Mouse (Mus musculus): ENCODE results near the gene Creb3l2. TPM values are rescaled to one million over a fixed set of nuclear protein-coding genes. Genes with fewer than 3 reads are reported as not detected.
A peak's percentile ranks its signal among the peaks of the same experiment; 100 is the strongest.

Creb3l2 gene
- total RNA-seq, 2 experiments from 2014 or later = 27.4 to 29.5 TPM

DNA sequence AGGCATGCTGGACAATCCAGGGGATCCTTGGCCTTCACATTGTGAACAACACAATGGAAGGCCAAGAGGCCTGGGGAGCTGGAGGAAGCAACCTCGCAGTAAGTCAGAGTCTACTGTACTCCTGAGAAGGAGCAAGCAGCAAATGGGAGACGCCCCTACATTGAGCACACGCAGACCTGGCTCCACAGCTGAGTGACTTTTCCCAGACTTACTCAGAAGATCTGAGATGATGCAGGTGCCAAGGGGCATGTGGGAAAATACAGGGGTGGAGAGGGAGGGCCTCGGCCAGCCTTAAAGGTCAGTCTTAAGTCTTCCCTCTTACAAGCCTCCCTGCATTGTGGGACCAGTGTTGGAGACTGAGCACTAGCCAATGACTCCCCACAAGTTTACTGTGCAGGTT, 25.2 kb downstream of the Creb3l2 start:
- intact Hi-C loops (cut with DNase I) = no loop called here
- DNase-seq = no peak

DNA sequence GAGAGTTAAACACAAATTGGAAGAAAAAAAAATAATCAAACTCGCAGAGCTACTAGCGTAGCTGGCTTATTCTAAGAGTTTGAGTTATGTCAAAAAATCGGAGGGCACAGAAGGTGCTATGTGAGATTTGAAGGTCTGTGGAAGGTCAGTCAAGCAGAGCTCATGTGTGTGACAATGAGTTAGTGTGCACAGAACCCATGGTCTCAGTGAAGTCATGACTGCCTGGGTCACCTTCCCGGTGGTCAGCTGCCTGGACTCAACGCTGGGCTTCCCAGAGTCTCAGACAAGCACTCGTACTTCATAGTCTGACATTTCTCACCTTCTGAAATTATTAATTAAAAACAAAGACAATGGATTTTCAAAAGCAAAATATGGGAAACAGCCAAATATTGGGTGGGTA, 26.4 kb downstream of the Creb3l2 start:
- no peak for DNase-seq
- intact Hi-C loops (cut with DNase I) = no loop called here

DNA sequence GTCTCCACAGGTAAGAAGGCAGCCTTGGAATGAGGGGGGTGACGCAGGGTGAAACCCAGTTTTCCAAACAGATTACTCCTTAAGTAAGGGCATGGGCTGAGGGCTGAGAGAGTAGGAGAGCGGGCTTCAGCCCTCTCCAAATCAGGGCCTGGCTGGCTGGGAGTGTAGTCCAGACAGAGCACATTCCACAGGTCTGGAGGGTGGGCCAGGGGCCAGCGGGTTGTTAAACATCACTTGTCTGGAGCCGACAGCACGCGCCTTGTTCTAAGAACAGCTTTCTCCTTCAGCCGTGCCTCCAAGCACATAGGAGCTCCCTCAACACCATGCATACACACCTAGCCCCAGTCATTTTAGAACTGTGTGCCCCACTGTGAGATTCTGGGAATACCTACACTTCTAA, 26.9 kb downstream of the Creb3l2 start:
- intact Hi-C loops (cut with DNase I) = no loop called here
- peak; percentile 73 to 77 for DNase-seq

DNA sequence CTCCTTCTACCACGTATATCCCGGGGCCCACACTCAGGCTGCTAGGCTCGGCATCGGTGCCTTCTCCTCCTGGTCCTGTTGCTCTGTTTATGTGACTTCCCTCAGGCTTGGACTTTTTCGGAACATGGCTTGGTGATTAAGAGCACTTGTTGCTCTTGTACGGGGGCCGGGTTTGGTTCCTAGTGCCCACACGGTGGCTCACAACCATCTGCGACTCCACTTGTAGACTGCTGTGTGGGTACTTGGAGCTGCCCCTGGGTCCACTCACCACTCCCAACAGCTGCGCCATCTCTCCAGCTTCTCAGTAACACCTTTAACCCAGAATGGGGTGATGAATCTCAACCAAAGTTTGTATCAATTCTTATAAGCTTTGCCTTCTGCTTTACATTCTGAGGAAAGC, 27.4 kb downstream of the Creb3l2 start:
- intact Hi-C loops (cut with DNase I) = no loop called here
- no peak for DNase-seq

DNA sequence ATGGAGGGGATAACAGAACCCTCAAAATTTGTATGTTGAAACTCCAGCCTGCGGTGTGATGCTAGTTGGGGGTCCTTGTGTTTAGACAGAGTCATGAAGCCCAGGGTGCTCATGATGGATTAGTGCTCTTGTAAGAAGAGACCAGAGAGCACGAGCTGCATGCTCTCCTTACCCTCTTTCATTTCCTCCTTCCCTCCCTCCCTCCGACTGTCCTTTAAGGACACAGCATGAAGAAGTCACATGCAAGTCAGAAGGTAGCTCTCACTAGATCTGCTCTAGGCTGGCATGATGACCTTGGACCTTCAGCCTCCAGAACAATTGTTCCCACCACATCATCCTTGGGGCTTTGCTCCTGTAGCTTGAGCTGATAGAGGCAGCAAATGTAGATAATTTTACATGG, 30.2 kb downstream of the Creb3l2 start:
- DNase-seq = no peak
- intact Hi-C loops (cut with DNase I) = no loop called here

DNA sequence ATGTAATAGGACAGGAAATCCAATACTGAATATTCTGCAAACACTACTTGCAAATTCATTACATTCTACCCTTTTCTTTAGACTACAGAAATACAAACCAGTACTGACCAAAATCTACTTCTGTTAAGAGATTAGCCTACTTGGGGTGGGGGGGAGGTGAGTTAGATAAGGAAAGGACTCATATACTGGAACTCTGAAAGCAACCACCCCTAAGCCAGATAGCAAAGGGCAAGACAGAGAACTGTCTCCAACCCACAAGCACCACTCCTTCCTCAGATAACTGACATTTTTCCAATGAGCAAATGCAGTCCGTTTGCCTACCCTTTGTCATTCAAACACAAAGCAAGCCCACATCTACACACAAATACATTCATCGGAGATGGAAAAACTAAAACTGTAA, 32.1 kb downstream of the Creb3l2 start:
- DNase-seq = no peak
- intact Hi-C loops (cut with DNase I) = loop anchor here (5.0 kb wide), 1 partner anchor 32 kb away; the partner anchor contains the start of gene Creb3l2

DNA sequence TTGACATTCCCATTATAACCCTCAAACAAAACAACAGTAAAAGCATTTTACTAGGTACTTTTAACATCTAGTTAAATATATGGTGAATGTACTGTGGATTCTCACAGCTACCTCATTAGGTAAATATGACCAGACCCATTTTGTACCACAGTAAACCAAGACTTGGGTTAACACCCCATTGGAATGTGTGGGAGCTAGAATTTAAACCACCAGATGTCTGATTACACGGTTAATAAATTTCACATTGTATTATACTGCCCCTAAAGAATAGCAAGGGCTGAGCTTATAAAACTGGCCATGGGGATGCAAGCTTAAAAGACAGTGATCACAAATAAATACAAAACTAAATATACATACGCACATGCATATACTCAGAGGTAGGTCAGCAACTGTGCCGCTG, 34.1 kb downstream of the Creb3l2 start:
- intact Hi-C loops (cut with DNase I) = loop anchor here (5.0 kb wide), 1 partner anchor 34 kb away; the partner anchor contains the start of gene Creb3l2
- no peak for DNase-seq

DNA sequence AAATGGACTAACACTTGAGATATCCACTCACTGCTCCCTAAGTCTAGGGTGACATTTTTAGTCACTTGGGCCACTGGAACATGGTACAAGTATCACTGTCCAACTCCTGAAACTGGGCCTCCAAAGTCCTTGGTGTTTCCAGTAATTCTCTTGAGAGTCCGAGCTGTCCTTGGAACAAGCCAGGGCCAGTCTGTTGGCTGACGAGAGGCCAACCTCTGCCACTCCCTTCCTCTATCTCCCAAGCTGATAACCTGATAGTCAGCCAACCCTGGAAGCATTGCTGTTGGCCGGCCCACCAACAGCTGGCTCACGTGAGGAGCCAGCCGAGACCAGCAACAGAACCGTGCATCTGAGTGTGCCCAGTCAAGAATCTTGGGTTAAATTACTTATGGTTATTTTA, 35.0 kb downstream of the Creb3l2 start:
- intact Hi-C loops (cut with DNase I) = loop anchor here (5.0 kb wide), 1 partner anchor 35 kb away; the partner anchor contains the start of gene Creb3l2

DNA sequence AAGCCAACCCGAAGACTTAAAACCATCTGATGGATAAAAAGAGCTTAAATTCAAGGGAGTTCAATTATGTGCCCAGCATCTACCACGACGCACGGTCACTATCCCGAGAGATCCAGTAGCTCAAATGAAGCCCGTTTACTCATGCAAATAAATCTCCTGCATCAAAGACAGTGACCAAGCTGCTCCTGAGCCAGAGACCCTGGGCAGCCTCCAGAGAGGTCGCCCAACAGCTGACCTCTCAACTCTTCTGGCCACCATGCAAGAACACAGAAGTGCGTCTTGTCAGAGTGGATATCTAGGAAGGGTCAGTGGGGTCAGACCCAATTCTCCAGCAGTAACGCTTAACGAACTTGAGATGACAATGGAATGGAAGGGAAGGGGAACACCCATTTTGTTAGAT, 35.9 kb downstream of the Creb3l2 start:
- no peak for DNase-seq
- intact Hi-C loops (cut with DNase I) = loop anchor here (5.0 kb wide), 1 partner anchor 36 kb away; the partner anchor contains the start of gene Creb3l2

More for the DNA sequence above, 35.0 kb downstream of the Creb3l2 start:
- DNase-seq = no peak

DNA sequence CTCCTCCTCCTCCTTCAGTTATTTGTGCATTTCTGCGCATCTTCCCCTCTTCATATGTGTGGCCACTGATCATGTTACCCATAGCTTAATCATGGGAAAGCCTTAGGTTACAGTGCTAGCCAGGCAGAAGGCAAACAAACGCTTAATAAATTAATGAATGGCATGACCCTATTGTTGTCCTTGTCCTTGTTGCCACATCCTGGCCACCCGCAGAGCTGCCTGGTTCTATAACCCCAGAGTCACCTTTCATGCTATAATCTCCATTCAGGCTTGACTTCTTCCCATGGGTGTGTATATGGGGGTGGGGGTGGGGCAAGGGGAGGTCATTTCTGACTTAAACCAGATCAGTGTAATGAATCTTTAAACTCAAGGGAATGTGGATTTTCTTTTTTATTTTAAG, 37.6 kb downstream of the Creb3l2 start:
- no peak for DNase-seq
- intact Hi-C loops (cut with DNase I) = no loop called here

DNA sequence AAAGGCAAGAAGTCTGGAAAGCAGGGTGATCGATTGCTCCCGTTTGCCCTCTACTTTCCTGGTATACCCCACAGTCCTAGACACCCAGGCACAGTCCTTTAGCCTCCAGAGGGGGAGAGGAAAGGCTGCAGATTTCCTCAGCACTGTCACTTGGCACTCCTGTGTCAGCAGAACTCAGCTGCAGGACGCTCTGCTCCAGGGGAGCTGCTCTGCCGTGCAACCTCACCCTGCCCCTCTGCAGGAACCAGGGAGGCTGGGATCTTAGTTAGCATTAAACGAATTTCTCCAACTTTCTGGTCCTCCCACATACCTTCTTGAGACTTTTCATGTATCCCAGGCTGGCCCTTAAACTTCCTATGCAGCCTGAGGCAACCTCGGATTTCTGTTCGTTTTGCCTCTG, 40.0 kb downstream of the Creb3l2 start:
- intact Hi-C loops (cut with DNase I) = no loop called here
- no peak for DNase-seq

DNA sequence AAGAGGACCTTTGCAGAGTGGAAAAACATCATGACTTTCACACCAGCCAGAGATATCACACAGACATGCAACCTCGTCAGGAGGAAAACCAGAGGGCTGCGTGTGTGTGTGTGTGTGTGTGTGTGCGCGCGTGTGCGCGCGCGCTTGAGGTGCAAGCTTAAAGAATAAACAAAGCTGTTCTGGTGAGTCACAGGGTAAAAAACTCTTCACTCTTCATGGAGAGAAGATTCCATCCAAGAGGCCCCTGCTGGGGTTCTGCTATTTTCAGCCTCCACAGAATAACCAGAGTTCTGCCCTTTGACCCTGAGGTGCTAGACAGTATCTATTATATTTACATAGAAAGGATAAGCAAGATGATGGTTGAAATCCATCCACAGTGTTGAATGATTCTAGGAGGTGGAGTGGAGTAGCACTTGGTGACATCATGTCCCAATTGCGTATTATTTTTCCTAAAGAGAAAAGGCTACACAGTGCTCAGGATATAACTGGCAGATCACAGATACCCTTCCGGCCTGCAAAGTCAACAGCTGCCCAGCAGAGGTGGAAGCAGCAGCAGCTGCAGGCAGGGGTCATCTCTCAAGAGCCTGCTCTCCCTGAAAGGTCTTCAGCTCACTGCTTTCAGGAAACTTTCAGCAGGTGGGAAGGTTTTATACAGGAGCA, 41.0 kb downstream of the Creb3l2 start:
- intact Hi-C loops (cut with DNase I) = no loop called here
- DNase-seq = no peak

DNA sequence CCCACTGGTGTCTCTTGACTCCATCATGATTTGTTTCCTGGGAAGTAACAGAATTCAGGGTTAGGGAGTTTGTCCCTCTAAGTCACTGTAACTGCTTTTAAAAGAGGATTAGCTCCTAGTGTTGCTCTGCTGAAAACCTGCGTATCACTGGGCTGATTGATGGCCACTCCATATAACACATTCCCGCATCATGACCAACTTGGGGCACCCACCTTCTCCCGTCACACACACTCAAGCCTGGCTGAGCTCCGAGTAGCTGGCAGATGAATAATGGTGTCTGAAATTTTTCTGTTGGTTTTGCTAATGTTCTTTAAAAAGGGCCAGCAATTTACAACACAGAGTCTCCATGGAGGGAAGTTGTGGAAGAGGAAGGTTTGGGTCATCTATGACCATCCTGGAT, 41.8 kb downstream of the Creb3l2 start:
- intact Hi-C loops (cut with DNase I) = no loop called here

DNA sequence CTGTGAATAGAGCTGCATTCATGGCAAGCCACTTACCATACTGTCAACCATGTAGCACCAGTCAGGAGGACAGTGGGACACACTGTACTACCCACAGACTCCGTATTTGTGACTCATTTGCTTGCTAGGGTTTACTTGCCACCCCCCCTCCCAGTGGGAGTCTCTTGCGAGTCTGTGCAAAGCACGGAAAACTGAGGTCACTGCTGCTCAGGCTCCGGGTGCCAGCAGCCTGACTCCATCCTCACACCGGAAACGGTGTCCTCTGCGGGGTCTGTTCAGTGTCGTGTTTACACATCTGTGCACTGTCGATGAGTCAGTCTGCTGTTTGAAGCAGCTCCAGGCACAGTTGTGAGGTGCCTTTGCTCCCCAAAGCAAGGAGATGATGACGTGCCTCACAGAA, 43.0 kb downstream of the Creb3l2 start:
- peak; percentile 51 to 52 for DNase-seq
- intact Hi-C loops (cut with DNase I) = no loop called here

More for the DNA sequence above, 41.8 kb downstream of the Creb3l2 start:
- no peak for DNase-seq

DNA sequence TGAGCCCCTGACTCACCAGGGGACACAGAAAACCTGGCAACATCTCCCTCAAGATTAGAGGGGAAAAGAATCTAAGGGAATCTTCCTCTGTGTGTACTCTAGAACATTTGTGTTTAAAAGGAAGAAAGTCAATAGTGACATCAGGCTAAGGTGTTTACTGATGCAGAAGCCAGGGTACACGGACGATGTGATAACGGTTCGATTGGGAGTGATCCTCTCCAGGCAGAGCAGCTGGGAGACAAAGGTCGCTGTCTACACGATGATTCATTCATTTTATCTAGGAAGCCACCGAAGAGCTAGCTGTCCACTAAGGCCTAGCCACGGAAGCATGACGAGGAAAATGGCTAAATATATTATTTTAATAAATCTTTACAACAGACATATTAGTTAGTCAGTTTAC, 44.0 kb downstream of the Creb3l2 start:
- DNase-seq = no peak
- intact Hi-C loops (cut with DNase I) = no loop called here

DNA sequence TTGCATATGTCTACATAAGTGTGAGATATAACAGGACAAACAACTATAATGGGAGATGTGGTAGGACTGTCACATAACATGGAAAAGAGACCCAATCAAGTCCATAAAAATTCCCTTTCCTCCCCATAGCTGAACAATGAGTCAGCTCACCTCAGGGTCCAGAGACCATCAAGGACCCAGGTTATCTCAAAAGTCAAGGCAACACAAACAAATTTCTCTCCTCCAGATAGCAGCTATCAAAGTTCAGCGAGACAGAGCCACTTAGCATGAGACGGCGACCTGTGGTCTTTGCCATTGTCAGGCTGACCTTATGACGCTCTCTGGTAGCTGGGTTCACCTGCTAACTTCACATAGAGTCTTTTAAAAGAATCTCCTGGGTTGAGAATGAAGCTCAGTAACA, 44.7 kb downstream of the Creb3l2 start:
- intact Hi-C loops (cut with DNase I) = no loop called here
- DNase-seq = no peak

DNA sequence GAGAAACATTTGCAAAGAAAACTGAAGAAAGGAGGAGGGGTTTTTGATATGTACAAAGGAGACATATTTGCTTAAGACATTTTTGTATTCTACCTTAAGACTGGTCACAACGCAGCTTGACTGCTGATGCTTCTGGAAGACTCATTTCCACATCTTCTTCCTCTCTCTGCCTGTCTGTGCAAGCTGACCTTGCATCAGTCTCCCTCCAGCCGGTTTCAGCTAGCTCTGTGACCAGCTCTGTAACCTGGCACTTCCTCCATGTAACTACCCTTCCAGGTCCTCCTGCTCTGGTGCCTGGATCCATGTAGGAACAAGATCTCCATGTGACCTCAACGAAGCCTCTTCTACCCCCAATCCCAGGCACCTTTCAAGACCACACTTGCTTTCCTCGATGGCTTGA, 45.8 kb downstream of the Creb3l2 start:
- intact Hi-C loops (cut with DNase I) = no loop called here
- no peak for DNase-seq

DNA sequence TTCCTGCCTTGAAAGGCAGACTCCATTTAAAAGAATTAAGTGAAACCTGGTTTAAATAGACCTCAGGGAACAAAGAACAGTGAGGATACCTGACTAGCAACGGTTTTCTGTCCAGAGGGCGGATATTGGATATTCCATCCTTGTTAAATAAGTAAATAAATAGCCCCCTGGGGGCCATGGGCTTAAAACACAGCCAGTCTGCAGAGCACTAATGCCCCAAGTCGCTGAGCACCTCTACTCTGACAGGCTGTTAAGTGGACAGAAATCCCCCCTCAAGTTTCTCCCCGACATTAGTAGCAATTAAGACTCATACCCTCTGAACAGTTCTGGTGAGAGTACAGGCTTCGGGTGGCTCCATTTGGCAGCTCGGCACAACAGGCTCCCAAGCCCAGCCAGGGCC, 48.7 kb downstream of the Creb3l2 start:
- DNase-seq = no peak
- intact Hi-C loops (cut with DNase I) = no loop called here

DNA sequence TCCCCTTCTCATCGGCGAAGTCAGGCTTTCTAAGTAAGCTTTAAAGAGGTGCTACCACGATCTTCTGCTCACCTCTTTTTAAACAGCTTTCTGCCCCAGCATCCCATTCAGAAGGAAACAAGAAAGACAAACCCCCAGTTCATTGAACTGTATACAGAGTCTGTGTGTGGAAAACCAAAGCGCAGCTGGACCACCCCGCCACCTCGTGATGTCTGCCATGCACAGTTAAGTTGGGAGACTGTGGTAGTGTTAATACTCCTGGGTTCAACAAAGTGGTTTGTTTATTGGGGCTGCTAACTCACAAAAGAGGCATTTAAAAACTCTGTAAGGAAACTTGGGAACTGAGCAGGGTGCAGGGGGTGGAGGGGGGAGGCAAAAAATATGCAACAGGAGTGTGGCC, 49.7 kb downstream of the Creb3l2 start:
- intact Hi-C loops (cut with DNase I) = no loop called here
- no peak for DNase-seq

DNA sequence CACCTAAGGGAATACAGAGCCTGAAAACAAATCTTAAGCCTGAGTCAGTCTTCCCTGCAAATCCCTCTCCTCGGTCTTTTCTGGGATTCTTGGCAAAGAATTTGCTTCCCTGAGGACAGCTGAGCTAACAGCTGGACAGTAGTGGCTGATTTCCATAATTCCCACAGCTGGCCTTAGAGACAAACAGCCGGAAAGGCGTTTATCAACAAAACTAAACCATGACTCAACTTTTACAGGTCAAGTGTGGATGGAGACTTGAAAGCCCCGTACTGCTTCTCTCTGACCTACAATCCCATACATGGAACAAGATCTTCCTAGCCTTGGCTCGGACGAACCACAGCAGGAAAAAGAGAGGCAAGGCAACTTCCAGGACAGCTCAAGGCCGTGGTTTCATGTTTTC, 50.6 kb downstream of the Creb3l2 start:
- intact Hi-C loops (cut with DNase I) = no loop called here
- peak; percentile 47 to 76 for DNase-seq

DNA sequence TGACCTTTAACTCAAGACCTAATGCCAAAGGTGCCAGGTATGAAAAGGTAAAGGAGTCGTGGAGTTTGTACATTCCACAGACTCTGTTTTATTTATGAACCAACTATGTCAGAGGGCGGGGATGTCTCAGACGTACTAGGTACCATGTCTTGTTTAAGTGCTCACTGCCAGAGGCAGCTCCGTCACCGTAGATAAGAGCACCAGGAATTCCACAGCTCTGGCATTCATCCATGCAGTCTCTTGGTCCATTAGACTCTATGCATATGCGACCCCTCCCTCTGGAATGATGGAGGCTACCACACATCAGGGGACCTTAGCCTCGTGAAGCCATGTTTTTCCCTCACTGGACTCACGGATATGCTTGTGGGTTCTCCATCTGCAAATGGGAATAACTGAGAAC, 53.0 kb downstream of the Creb3l2 start:
- no peak for DNase-seq
- intact Hi-C loops (cut with DNase I) = no loop called here

DNA sequence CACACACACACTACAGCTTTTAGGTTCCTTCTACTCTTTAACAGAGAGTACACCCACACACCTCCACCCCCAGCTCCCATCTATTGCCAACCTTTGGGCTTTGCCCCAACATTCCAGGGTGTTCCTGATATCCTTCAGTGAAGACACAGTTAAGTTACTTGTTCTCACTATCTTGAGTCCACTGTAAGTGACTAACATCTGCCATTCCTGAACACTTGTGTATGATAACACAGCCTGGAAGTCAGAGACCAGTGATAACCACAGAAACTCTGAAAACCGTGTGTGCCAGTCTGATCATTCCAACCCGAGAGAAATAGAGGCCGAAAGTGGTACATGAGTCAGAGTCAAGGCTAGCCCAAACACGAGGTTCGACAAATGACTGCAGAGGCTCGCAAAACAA, 53.4 kb downstream of the Creb3l2 start:
- DNase-seq = no peak
- intact Hi-C loops (cut with DNase I) = no loop called here

DNA sequence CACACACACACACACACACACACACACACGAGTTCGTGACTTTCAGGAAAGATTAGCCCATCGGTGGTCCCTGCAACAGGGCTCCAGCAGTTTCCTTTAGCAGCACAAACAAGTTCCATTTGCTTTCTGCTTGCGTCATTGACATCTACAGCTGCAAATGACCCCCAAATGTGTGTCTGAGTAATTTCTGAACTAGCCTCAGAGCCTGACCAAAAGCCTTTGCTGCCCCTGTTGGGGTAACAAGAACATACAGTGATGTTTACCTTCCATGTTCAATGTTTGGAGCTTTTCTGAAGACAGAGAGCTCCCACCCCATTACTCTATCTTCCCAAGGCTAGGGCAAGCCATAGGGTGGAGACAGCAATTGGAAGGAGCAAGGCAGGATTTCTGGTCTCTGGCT, 54.7 kb downstream of the Creb3l2 start:
- no peak for DNase-seq
- intact Hi-C loops (cut with DNase I) = no loop called here

Measured in heart, postnatal 14 days (tissue).